Mouse (Mus musculus) layer of hippocampus, postnatal 36 days (tissue): ENCODE measurements around the gene Crmp1. TPM values are rescaled to one million over a fixed set of nuclear protein-coding genes. Genes with fewer than 3 reads are reported as not detected.

Source experiments
- DNase-seq, 2 experiments: peaks; one replicate each; pipeline ENCODE4 v3.0.0; 2022
- total RNA-seq, 2 experiments: library from RNA; stranded (reverse); gene quantifications; 2 replicates each; pipeline ENCODE4 v1.2.3; 2021

Crmp1 gene
- total RNA-seq, 2 experiments from 2014 or later = 239 to 241 TPM

DNA sequence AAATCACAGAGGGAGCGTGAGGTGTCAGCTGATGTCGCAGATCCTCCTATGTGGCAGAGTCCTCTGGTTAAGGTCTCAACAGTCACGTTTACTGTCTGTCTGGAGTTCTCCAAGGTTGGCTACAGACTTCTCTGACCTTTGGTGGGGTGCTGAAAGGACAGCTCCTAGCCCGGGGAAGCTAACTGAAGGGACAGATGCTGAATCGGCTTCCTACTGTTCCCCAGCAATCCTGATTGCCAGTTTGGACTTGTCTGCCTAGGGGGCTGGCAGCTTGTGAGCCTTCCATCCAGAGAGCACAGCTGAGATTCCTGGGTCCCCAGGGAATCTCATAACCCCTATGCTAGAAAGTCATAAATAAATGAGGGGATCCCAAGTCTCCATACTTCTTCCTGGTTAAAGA is 1.2 kb upstream of the Crmp1 start:
- no peak for DNase-seq

DNA sequence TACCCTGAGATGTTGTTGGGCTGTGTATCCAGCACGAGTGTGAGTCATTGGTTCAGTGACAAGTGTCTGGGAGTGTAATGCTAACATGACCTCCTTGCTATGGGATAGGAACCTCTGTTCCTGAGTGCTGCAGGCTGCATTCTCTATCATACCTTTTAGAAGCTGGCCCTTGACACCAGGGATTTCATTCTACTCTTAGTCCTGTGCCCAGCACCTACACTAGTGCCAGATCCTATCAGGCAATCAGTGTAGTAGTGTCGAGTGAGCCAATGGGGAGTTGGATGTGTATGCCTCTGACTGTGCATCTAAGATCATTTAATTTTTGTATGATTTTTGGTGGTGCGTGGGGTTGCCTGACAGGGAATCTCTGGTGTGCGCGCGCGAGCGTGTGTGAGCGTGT is 516 bp upstream of the Crmp1 start:
- DNase-seq = no peak

DNA sequence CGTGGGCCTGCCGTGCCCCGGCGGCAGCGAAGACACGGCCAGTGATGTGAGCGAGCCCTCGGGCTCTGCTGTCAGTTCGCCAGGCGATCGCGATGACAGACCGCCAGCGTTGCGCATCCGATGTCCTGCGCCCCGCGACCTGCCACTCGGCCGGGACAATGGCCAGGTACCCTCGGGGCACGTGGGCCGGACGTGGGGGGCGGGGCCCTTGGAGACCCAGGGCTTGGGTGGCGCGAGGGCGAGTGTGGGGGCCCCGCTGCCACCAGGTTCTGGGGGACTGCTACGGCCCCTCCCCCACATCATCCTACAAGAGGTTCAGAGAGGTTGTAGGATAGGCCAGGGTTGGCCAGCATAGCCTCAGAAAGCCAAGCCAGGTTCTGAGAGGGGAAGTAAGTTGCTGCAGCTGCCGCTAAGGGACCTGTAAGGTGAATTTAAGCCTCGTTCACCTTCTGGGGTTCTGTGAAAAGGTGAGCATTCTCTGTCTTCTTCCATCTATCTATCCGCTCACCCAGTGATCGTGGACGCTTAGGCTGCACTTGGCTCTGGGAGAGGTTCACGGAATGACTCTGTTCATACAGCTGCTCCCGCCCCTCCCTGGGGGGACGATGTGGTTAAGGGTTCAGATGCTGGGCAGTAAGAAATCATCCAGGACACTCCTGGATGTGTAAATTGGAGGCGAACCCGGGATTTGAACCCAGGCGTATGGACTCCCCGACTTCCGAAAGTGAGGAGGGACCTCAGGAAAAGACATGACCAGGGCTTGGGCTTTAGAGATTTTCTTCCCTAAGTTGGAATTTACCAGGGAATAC is 824 bp downstream of the Crmp1 start:
- DNase-seq = peak in 1 of 2 experiments; percentile 45

DNA sequence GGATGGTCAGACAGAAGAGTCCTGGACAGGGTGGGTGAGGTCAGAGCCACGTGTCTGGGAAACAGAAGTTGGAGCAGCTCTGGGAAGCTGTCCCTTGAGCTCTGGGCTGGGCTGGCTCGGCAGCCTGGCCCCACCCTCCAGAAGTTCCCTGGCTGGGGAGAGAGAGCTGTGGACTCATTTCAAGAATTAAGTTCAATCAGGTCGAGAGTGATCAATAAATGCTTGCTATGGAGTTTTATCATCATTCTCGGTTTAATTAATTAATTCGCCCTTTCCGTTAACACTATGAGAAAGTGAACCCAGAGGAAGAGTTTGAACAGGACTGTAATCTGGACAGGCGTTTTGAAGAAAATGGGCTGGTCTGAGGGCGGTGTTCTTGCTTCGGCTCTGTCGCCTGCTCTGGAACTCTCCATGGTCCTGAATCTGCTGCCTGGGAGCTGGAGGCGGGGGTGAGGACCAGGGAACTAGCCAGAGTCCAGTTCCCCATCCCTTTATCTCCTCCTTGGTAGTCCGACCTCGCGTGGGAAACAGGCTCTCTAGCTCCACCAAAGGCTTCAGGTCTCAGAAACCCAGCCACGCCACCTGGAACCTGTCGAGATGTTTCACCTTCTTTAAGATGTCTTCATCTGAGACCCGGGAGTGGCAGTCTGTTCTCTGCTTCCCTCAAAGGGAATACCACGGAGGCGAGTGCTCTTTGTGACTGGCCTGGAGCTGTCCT is 1.6 kb downstream of the Crmp1 start:
- peak in 1 of 2 experiments; percentile 34 for DNase-seq

DNA sequence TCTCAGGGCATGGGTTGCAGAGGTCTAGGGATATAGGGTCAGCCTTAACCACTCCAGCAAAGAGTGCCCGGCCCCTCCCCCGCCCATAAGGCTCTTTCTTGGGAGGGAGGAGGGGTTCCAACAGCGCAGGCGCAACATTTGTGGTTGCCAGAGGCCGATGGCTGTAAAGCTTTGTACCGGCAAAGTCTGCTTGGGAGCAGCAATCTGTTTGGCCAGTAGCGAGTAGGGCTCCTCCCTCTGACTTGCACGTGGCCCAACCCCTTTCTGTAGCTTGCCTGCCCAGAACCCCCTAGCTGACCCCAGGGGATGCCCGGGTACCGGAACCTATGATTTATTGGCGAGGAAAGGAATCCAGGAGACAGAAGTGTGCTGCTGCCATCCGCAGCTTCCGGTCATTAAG is 2.4 kb downstream of the Crmp1 start:
- peak; percentile 73 to 79 for DNase-seq

DNA sequence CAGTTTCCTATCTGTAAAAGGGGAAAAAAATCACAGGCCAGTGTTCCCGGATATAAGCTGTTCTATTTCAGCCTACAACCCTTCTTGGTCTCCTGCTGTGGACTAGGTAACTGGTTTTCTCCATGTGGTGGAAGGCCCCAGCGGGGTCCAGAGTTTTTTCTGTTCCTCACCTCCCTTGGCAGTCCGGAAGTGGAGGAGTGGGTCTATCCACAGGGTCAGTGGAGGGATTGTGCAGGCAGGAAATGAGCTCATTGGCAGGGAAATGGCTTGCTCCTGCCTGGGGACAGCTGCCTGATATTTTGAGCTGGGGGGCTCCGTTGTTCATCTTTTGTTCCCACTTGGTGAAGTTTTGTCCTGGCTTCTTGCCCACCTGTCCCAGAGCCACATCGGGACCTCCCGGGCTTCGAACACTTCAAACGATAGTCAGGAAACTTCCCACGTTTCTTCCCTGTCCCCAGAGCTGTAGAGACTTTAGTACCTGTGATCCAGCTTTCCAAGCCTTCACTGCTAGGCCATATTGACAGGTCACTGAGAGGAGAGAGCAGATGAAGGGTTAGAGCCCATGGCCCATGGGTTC is 3.0 kb downstream of the Crmp1 start:
- DNase-seq = no peak

DNA sequence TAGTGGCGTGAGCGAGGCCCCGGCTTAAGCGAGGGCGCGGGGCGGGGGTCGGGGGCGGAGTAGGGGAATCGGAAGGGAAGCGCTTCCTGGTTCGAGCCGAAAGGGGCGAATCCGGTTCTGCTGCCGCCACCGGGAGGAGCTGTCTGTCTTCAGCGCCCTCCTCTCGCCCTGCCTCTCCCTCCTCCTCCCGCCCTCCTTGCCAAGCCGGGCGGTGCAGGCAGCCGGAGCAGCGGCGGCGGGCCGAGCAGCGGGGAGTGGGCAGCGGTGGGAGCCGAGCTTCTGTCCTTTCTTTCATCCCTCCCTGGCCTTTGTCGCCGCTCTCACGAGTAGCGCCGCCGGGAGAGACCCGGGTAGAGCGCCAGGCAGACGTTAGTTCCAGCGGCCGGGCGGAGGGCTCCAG is 3.9 kb downstream of the Crmp1 start:
- DNase-seq = peak; percentile 81 to 82

DNA sequence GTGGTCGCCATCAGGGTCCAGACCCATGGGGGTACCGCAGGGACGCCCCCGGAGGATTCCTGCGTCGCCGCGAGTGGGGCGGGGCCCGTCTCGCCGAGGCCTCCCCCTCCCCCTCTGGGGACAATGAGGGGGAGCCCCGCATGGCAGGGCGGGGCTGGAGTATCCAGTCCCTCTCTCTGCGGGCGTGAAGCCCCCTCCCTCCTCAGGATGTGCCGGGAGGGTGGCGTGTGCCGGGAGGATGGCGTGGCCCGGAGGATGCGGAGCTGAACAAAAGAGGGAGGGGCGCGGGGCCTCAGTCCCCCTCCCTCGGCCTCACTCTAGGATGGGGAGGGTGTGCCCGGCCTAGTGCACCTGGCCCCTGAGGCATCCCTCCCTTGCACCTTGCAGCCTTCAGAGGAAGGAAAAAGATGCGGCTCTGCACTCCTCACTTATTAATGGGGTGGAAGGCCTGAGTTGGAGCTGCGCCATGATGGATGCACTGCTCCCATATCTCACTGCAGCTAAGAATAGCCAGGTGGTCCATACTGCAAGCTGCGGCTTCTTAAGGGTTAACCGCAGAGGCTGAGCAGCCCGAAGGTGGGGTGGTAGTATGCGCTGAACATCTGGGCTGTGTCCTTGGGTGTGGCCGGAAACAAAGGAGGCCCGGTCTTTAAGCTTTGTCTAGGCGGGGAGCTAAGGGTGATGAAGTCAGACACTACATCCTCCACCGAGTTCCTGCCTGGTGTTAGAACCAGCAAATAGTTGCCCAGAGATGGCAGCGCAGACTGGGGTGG is 4.6 kb downstream of the Crmp1 start:
- no peak for DNase-seq

DNA sequence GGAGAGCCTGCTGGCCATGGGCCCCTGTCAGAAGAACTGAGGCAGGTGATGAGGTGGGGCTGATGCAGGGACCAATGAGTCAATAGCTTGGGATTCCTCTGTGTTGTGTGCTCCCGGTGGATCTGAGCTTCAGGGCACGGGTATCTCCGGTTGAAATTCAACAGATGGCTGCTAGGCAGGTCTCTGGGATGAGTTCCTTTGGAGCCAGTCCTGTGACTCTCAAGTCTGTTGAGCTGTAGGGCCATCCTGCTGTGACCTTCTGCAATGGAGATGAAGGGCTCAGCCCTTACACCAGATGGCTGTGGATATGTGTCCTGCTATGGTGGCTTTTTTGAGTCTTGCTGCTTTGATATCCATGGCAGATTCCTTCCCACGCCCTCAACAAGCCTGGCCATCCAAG is 5.7 kb downstream of the Crmp1 start:
- DNase-seq = no peak

DNA sequence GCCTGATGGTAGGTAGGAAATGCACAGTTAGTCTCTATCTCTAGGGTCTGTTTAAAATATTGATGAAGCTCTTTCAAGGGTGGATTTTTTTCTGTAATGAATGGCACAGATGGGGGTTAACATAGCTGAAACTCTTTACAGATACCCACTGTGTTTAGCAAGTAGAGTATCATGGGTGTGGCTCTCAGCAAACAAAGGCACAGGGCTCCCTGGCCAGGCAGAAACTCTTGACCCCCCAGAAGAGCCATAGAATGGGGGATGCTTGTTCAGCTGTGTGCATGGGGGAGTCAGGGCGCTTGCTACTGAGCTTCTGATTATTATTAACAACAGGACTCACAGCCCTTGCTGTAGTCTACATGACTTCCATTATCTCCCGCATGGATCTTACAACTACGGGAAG is 7.1 kb downstream of the Crmp1 start:
- DNase-seq = no peak

DNA sequence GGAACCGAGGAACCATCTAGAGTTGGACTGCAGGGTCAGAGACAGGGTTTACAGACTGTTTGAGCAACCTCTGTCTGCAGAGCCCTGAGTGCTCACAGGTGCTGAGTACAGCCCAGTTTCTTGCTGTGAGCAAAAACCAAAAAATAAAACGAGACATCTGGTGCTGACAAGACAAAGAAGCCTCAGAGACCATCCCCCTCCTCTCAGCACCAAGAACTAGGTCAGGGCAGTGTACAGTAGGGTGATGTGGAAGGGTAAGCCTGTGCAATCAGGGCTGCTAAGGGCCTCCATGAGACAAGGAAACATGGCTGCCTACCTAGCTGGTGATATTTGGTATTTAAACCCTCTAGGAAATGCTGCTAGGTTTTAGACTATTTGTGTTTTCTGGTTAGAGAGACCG is 9.9 kb downstream of the Crmp1 start:
- no peak for DNase-seq

DNA sequence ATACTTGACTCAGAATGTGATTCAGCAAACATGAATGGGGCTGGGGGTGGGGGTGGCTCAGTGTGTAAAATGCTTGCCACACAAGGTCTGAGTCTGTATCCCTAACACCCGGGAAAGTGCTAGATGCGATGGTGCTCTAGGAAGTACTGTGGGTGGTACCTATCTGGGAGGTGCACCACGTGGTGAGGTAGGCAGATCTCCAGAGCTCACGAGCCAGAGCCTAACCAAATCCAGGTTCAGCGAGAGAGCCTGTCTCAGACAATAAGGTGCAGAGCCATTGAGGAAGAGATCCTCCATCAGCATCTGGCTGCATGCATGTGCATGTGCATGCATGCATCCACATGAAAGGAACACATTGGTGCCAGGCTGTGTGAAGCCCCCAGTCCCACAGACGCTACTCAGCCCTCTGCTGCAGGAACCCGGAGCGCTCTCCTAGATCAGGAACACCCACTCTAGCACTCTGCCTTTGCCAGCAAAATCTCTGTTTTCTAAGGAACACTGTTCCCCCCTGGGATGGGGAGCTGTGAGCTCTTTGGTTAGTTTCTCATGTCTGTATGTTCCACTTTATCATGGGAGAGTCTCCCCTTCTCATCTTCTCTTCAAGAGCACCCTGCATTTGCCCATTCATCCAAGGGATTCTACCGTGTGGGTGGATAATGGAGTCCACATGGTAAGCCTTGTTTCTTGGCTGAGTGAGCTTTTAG is 10.5 kb downstream of the Crmp1 start:
- DNase-seq = no peak

DNA sequence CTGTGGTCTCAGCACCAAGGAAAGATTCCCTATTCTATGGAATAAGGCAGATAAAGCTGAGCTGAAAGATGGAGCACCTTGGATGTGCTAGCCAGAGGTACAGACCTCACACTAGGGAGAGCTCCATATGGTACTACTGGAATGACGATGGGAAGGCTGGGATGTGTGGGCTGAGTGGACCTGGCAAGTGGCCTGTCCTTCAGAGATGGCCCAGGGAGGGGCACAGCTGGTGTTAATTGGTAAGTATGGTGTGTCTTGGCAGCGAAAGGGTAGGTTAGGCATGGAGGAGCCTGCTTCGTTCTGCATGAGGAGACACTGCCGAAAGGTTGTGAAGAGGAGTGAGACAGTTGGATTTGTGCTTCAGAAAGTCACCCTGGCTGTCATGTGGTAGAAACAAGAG is 12.8 kb downstream of the Crmp1 start:
- DNase-seq = no peak

DNA sequence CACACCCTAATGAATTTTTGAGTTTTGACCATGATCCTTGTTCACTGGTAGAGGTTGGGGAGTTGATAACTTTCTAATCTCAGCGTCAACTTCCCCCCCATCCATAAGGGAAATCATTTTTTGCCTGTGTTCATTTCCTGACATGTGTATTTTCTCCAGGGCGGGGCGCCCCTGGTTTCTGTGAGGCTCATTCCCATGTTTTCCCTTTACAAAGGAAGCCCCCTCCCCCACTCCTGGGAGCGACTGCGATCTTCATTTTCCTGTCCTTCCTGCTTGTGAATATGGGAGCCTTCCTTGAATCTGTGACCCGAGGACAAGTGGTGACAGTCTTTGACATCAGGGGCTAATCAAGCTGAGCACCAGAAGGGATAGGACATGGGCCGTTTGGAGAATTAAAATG is 15.1 kb downstream of the Crmp1 start:
- DNase-seq = no peak

DNA sequence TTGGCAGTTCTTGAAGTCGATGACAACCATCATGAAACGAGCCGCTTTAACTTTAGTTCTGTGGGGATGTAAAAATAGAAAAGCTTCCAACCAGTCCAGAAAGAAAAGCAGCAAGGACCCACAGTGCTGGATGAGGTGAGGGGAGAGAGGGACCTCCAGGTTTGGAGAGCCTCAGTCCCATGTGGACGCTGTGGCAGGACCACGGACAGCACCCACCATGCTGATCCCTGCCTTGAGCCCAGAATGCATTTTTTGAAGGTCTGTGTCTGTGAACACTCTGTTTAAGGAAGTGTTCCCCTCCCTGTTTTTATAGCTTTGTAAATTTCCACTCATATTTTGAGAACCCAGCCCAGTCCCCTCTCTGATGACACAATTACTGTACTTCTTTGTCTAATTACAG is 15.5 kb downstream of the Crmp1 start:
- DNase-seq = no peak

DNA sequence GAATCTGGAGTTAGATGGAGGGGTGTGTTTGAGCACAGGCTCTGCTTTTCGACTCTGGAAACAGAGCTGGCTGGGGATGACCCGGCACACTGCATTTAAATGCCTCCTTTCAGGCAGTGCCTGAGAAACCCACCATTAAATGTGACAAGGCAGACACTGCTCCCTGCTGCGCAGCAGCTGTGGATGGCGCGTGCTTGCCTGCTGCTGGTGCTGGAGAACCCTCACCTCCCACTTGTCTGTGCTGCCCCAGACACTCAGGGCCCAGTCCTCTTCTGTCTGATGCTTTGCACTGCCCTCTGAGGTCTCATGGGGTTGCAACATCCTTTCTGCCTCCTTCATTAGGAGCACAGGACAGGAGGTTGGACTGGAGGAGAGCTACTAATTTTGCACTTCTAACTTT is 20.0 kb downstream of the Crmp1 start:
- no peak for DNase-seq

DNA sequence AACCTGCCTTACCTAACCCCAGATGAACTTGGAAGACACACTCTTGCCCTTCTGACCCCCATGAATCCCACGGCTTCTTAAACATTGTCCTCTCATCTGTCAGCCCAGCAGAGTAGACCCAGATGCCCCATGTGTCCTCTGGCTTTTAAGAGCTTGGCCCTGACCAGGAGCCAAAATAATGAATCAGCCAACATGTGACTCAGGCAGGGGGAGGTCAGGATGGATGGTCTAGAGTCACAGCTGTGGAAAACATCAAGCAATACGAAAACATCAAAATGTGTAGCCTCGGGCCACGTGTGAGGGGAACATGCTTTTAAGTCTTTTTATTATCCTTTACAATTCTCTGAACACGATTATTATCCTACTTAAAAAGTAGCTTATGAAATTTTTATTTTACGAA is 22.1 kb downstream of the Crmp1 start:
- DNase-seq = no peak

DNA sequence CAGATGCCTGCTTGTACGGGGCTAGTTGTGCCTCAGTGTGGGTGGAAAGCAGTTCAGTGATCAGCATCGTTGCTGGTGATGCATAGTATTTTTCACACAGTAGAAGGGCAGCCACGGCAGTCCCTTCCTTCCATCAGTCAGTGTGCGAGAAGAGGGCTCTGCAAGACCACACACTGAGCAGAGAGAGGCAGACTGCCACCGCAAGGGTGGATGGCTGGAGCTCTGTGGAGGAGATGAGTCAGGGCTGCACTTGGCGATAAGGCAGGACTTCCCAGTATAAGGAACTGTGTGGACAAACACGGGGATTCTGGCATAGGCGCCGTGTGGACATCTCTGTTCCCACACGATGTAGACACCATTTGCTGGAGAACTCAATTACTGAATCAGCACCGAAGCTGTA is 39.3 kb downstream of the Crmp1 start:
- no peak for DNase-seq

DNA sequence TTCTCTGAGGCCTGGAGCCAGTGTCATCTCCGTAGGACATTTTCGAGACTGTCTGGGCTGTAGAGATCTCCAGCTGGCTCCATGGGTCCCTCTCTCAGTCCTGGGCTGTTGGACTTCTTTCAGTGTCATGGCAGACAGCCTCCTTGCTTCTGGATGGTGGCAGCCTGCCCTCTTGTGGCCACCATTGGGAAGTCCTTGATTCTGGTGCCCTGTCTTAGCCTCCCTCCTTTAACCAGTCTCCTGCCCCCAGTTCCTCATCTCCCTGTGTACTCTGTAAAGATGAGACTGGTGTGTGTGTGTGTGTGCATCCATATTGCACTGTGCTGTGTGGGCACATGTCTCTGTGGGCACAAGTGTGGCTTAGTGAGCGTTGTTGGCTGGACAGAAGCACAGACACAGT is 46.6 kb downstream of the Crmp1 start:
- DNase-seq = peak; percentile 50 to 59

DNA sequence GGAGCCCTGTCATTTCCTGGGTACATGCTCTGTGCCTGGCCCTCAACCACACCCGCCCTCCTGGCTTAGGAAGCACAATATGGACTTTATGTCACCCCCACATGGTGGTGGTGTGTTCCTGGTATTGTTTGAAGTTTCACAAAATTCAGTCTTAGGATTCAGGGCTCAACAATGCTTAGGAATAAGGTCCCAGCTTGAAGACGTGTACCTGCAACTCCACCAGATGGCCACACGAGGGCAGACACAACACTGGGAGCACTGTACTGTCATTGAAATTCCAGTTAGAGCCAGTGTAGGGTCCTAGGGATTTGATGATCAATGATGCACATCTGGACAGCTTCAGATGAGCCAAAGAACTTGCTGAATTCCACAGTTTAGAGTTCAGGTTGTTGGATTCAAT is 47.5 kb downstream of the Crmp1 start:
- DNase-seq = peak in 1 of 2 experiments; percentile 42

DNA sequence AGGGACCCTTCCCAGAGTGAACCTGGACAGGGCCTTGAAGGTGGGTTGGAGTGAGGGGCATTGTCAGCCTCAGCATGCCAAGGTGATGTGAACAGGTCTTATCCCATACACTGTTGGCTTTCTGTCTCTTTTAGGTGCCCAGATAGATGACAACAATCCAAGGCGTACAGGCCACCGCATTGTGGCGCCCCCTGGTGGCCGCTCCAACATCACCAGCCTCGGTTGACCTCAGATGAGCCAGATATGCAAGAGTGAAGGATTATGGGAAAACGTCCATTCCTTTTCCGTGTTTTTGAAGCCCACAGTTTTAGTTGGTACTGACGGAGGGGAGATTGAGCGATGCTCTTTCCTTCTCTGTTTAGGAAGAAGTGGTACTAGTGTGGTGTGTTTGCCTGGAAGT is 49.2 kb downstream of the Crmp1 start:
- DNase-seq = no peak

DNA sequence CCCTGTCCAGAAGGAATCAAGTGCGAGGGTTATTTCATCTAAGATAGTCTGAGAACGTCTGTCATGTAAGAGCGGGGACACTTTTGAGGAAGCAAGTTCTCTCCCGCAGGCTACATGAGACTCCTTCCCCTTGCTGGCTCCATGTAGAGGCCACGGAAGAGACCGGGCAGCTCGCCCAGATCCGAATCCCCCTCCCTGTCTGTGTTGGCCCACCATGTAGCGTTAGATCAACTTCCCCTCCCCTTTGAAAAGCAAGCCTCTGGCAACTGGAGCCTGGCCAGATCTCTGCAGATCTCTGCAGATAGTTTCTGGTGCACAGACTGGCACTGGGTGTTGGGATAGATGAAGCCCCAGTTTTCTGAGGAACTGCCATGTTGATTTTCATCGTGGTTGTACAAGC is 55.0 kb downstream of the Crmp1 start:
- DNase-seq = no peak
